Mouse (Mus musculus) CH12.LX (cell line): ENCODE results near the gene Tbc1d15.

ENCODE experiments used
- BHLHE40 ChIP-seq: IDR thresholded peaks from 2 replicates; pipeline ENCODE4 v1.6.1; 2011; ENCODE audit warnings: mild to moderate bottlenecking, low read depth, low read length, improper control_type of control experiment
- CTCF ChIP-seq, 2 experiments: IDR thresholded peaks in 1 of 2; conservative IDR thresholded peaks in 1 of 2; 2 replicates each; pipeline ENCODE4 v1.5.1; 2011 to 2012; ENCODE audit warnings: low read depth in 2 of 2, low read length in 2 of 2, improper control_type of control experiment in 1 of 2, inconsistent platforms in 1 of 2, mild to moderate bottlenecking in 1 of 2, moderate library complexity in 1 of 2
- ZNF384 ChIP-seq: IDR thresholded peaks from 2 replicates; pipeline ENCODE4 v1.6.1; 2012; ENCODE audit warnings: low read depth, low read length, improper control_type of control experiment, inconsistent platforms

- no peak for TF ChIP-seq BHLHE40
- TF ChIP-seq CTCF (conservative IDR thresholded peaks at IDR 0.05 in 1 of 2, IDR thresholded peaks at IDR 0.05 in 1 of 2; ENCODE audit: low read depth in 2 of 2, low read length in 2 of 2), result no peak; a peak in 1 of 4 replicates
- no peak for TF ChIP-seq ZNF384
Measured at GRCm38 (mm10) chr10:115232513-115232912, 18.8 kb downstream of the Tbc1d15 start.
